Mouse (Mus musculus) liver, embryonic 16.5 days (tissue): ENCODE data around the gene Mta3. TPM values are rescaled to one million over a fixed set of nuclear protein-coding genes. Genes with fewer than 3 reads are reported as not detected.
A peak's percentile ranks its signal among the peaks of the same experiment; 100 is the strongest.

Source experiments
- ATAC-seq: fragments of 200-750 bp; cut with Nextera tagmentation; 2 replicates; pipeline ENCODE4 v1.8.0; 2017; ENCODE audit warnings: low read depth, mild to moderate bottlenecking, moderate number of reproducible peaks, moderate library complexity
- H3K27ac ChIP-seq: fragments of 300-500 bp; sonication (generic); 2 replicates; pipeline ENCODE4 v1.5.1; 2014; ENCODE audit warnings: mild to moderate bottlenecking, low read length
- H3K27me3 ChIP-seq: fragments of 300-500 bp; sonication (generic); 2 replicates; pipeline ENCODE4 v1.6.1; 2014; ENCODE audit warnings: low read depth, low read length, mixed read lengths; ENCODE audit not compliant: control insufficient read depth, insufficient read depth
- H3K36me3 ChIP-seq: fragments of 300-500 bp; sonication (generic); 2 replicates; pipeline ENCODE4 v1.6.1; 2014; ENCODE audit warnings: mild to moderate bottlenecking; ENCODE audit not compliant: control insufficient read depth, insufficient read depth
- H3K4me1 ChIP-seq: fragments of 300-500 bp; sonication (generic); 2 replicates; pipeline ENCODE4 v1.6.1; 2014; ENCODE audit warnings: low read depth, low read length, mixed read lengths; ENCODE audit not compliant: control insufficient read depth
- H3K4me2 ChIP-seq: fragments of 300-500 bp; sonication (generic); 2 replicates; pipeline ENCODE4 v1.6.1; 2014; ENCODE audit warnings: low read depth, low read length, mixed read lengths
- H3K4me3 ChIP-seq: fragments of 300-500 bp; sonication (generic); 2 replicates; pipeline ENCODE4 v1.5.1; 2014; ENCODE audit warnings: low read depth, mild to moderate bottlenecking, low read length
- H3K9ac ChIP-seq: fragments of 300-500 bp; sonication (generic); 2 replicates; pipeline ENCODE4 v1.6.1; 2014; ENCODE audit warnings: low read depth, low read length
- H3K9me3 ChIP-seq: fragments of 300-500 bp; sonication (generic); replicated peaks from 2 replicates; pipeline ENCODE4 v1.6.1; 2016; ENCODE audit warnings: low read length; ENCODE audit not compliant: control insufficient read depth
- WGBS: fragments of 180-500 bp; shearing (Covaris S2); extraction: QIAGEN DNeasy Blood & Tissue Kit; methylation state at CpG from one replicate; pipeline ENCODE4 v1.1.7; 2014; ENCODE audit not compliant: insufficient replicate concordance; 5-methylcytosine and 5-hydroxymethylcytosine counted together
- polyA plus RNA-seq: library from polyadenylated mRNA; unstranded; fragments of >200 nt; fragmentation: Nextera tagmentation; extraction: Ambion mirVana; gene quantifications from 2 replicates; pipeline ENCODE4 v1.2.1, GENCODE M21; 2015

The Mta3 gene
- polyA plus RNA-seq, 1 experiment from 2014 or later = 35.6 TPM

DNA sequence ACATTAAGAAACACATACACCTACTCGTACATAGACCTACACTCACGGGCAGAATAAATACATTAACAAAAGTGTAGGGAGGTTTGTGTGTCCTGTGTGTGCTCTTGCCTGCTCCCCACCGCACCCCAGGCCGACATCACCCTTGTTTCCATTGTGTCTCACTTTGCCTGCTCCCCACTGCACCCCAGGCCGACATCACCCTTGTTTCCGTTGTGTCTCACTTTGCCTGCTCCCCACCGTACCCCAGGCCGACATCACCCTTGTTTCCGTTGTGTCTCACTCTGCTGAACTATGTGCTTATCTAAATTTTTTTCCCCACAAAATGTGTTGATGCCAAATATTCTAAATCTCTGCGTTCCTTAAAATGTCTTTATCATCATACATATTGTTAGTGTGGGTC lies 15.2 kb downstream of the Mta3 start:
- H3K9me3 ChIP-seq = peaks cover 5% of the 10 kb centered on the region; the same call in 1 of the 2 replicates
- H3K27me3 ChIP-seq = no peaks in the 10 kb centered on the region
- peaks cover 21% of the 10 kb centered on the region for H3K36me3 ChIP-seq
- H3K27ac ChIP-seq = no peak overlapping the region
- H3K4me3 ChIP-seq = no peak overlapping the region
- H3K4me1 ChIP-seq = peaks cover 15% of the 10 kb centered on the region
- no peak overlapping the region for H3K9ac ChIP-seq
- no peak for ATAC-seq
- H3K4me2 ChIP-seq = no peak overlapping the region
- 81% methylated on average over 10 of the region's 10 CpGs for WGBS

GRCm38 (mm10) chr17:83723064-83723463 lies 17.1 kb downstream of the Mta3 start:
- Histone ChIP-seq H3K4me1 (peaks cover 15% of the 10 kb centered on the region), H3K27me3 (no peaks in the 10 kb centered on the region), H3K4me3 (no peak overlapping the region), H3K36me3 (peaks cover 9% of the 10 kb centered on the region; the same call in 1 of the 2 replicates), H3K9ac (no peak overlapping the region), H3K9me3 (no peaks in the 10 kb centered on the region), H3K4me2 (no peak overlapping the region), H3K27ac (no peak overlapping the region)
- WGBS = 76% methylated on average over 9 of the region's 9 CpGs
- ATAC-seq = no peak

GRCm38 (mm10) chr17:83726496-83726895 lies 20.5 kb downstream of the Mta3 start:
- Histone ChIP-seq H3K36me3 (peaks cover 8% of the 10 kb centered on the region; the same call in 1 of the 2 replicates), H3K27me3 (no peaks in the 10 kb centered on the region), H3K9ac (no peak overlapping the region), H3K4me3 (no peak overlapping the region), H3K4me2 (no peak overlapping the region), H3K9me3 (no peaks in the 10 kb centered on the region), H3K27ac (no peak overlapping the region), H3K4me1 (peaks cover 21% of the 10 kb centered on the region)
- WGBS = 86% methylated on average over 11 of the region's 11 CpGs
- ATAC-seq = no peak

DNA sequence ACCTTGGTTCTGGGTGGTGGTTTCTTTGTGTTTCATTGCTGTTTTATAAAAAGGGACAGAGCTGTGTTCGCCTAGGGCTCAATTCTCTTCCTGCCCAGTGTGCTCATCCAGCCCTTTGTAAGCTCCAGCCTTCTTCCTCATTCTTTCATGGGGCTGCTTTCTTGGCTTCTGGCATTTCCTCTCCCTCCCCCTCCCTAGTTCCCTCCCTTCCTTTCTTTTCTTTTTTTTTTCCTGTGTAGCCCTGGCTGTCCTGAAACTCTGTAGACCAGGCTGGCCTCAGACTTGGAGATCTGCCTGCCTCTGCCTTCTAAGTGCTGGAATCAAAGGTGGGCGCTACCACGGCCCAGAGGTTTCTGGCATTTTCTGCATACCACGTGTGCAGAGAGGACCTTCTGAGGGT lies 21.7 kb downstream of the Mta3 start:
- Histone ChIP-seq H3K36me3 (peaks cover 8% of the 10 kb centered on the region; the same call in 1 of the 2 replicates), H3K9ac (no peak overlapping the region), H3K9me3 (no peaks in the 10 kb centered on the region), H3K4me1 (peaks cover 33% of the 10 kb centered on the region), H3K4me3 (no peak overlapping the region), H3K27me3 (no peaks in the 10 kb centered on the region), H3K27ac (no peak overlapping the region), H3K4me2 (no peak overlapping the region)
- no peak for ATAC-seq
- WGBS = 72% methylated on average over 4 of the region's 4 CpGs

- no peak for ATAC-seq
- Histone ChIP-seq H3K27me3 (no peaks in the 10 kb centered on the region), H3K4me1 (peaks cover 34% of the 10 kb centered on the region), H3K4me2 (no peak overlapping the region), H3K9me3 (no peaks in the 10 kb centered on the region), H3K27ac (no peak overlapping the region), H3K9ac (no peak overlapping the region), H3K4me3 (no peak overlapping the region), H3K36me3 (peaks cover 5% of the 10 kb centered on the region; the same call in 1 of the 2 replicates)
- 91% methylated on average over 9 of the region's 9 CpGs for WGBS
Measured at GRCm38 (mm10) chr17:83729029-83729428, 23.1 kb downstream of the Mta3 start.

GRCm38 (mm10) chr17:83730123-83730522 lies 24.2 kb downstream of the Mta3 start:
- ATAC-seq = no peak
- Histone ChIP-seq H3K9ac (no peak overlapping the region), H3K4me3 (no peak overlapping the region), H3K9me3 (no peaks in the 10 kb centered on the region), H3K4me1 (peaks cover 29% of the 10 kb centered on the region), H3K4me2 (no peak overlapping the region), H3K36me3 (peaks cover 4% of the 10 kb centered on the region; the same call in 1 of the 2 replicates), H3K27me3 (no peaks in the 10 kb centered on the region), H3K27ac (no peak overlapping the region)
- WGBS = 47% methylated on average over 6 of the region's 6 CpGs

- H3K9me3 ChIP-seq = no peaks in the 10 kb centered on the region
- peak overlapping the region; percentile 44 for H3K4me3 ChIP-seq
- peak overlapping the region; percentile 87 for H3K27ac ChIP-seq
- peaks cover 40% of the 10 kb centered on the region for H3K4me1 ChIP-seq
- H3K9ac ChIP-seq = peak overlapping the region; percentile 57
- no peaks in the 10 kb centered on the region for H3K36me3 ChIP-seq
- no peaks in the 10 kb centered on the region for H3K27me3 ChIP-seq
- H3K4me2 ChIP-seq = peak overlapping the region; percentile 71
- ATAC-seq = peak; percentile 70
- WGBS = 14% methylated on average over 10 of the region's 10 CpGs
Measured at GRCm38 (mm10) chr17:83732166-83732629, 26.2 kb downstream of the Mta3 start.

DNA sequence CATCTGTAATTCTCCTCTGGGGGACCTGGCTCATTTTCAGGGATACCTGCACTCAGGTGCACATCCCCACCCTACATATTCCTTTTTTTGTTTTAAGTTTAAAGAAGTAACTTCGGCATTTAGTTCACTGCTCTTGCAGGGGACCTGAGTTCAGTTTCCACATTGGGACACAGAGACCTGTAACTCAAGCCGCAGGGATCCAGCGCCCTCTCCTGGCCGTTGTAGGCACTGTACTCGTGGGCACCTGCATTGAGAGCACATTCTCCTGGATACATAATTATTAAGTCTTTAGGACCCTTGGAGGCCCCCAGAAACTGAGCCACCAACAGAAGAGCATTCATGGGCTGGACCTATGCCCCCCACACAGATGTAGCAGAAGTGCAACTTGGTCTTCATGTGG lies 26.8 kb downstream of the Mta3 start:
- Histone ChIP-seq H3K9me3 (no peaks in the 10 kb centered on the region), H3K9ac (peak overlapping the region; percentile 57; the same call in 1 of the 2 replicates), H3K27ac (peak overlapping the region; percentile 87), H3K36me3 (no peaks in the 10 kb centered on the region), H3K27me3 (no peaks in the 10 kb centered on the region), H3K4me2 (peak overlapping the region; percentile 71; the same call in 1 of the 2 replicates), H3K4me1 (peaks cover 46% of the 10 kb centered on the region), H3K4me3 (no peak overlapping the region; the same call in 1 of the 2 replicates)
- WGBS = 15% methylated on average over 5 of the region's 5 CpGs
- ATAC-seq = peak; percentile 36

GRCm38 (mm10) chr17:83736701-83737100 lies 30.7 kb downstream of the Mta3 start:
- Histone ChIP-seq H3K36me3 (peaks cover 5% of the 10 kb centered on the region), H3K27me3 (no peaks in the 10 kb centered on the region), H3K27ac (peak overlapping the region; percentile 66), H3K4me3 (no peak overlapping the region), H3K4me1 (peaks cover 42% of the 10 kb centered on the region), H3K9ac (no peak overlapping the region), H3K4me2 (peak overlapping the region; percentile 30), H3K9me3 (no peaks in the 10 kb centered on the region)
- peak; percentile 93 for ATAC-seq
- WGBS = 29% methylated on average over 9 of the region's 9 CpGs
